Mouse (Mus musculus): ENCODE measurements around the gene Ewsr1. TPM values are rescaled to one million over a fixed set of nuclear protein-coding genes. Genes with fewer than 3 reads are reported as not detected.

Ewsr1 gene
- total and polyA plus RNA-seq, 3 experiments: 399 to 1,267 (median 418) TPM

DNA sequence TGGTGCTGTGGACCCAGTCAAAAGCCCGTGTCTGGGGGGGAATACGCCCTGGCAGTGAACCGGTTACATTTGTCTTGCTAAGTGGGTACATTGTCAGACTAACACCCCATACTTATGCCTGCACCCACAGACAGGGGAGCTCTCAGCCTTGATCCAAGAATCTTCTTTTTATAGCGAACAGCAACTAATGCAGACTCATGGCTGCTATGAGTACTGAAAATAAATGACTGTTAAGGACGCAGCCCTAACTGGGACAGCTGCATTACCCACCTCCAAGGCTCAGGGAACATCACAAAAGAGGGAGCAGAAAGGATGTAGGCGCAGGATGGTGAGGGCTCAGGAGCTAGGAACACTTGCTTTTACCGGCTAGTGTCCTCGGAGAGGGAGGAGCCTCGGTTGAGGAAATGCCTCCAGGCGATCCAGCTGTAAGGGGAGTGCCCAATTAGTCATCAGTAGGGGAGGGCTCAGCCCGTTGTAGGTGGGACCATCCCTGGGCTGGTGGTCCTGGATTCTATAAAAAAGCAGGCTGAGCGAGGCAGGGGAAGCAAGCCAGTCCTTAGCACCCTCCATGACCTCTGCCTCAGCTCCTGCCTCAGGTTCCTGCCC lies 52.6 kb downstream of the Ewsr1 start:
- Histone ChIP-seq H3K4me2 (ENCODE audit: insufficient read depth, low read depth, poor library complexity, severe bottlenecking) (no peak overlapping the region), H3K4me1 (ENCODE audit: control insufficient read depth in 1 of 2, insufficient read depth in 2 of 2) (peaks cover 4 to 16% of the 10 kb centered on the region in 2 experiments; a peak in 3 of 4 replicates), H3K27me3 (replicated peaks) (no peaks in the 10 kb centered on the region), H3K27ac (ENCODE audit: insufficient read depth, low read depth) (no peak overlapping the region), H3K79me2 (replicated peaks; ENCODE audit: control insufficient read depth, extremely low read depth, insufficient read depth, poor library complexity, severe bottlenecking) (no peaks in the 10 kb centered on the region), H3K4me3 (replicated peaks in 1 of 3; ENCODE audit: low read depth in 2 of 3, low read length in 2 of 3, poor library complexity in 1 of 3) (no peak overlapping the region), H3K9me3 (replicated peaks; ENCODE audit: low read length) (no peaks in the 10 kb centered on the region), H3K9ac (ENCODE audit: insufficient read depth, low read depth) (no peak overlapping the region), H3K36me3 (replicated peaks in 1 of 2; ENCODE audit: control insufficient read depth in 1 of 2, insufficient read depth in 1 of 2, low read length in 1 of 2) (peaks cover 14 to 20% of the 10 kb centered on the region in 2 experiments)
- dilution Hi-C loops (cut with MboI; ENCODE audit: extremely low pct_ligation_motif_present, extremely low pct_unique_long_range_greater_than_20kb, low sequenced_read_pairs): no loop called here
- in situ Hi-C loops (cut with MboI; ENCODE audit: low pct_ligation_motif_present, low pct_unique_long_range_greater_than_20kb, low sequenced_read_pairs): no loop called here
- TF ChIP-seq E2F4 (IDR thresholded peaks at IDR 0.05; ENCODE audit: insufficient replicate concordance, low read depth, low read length) (no peak), ZKSCAN1 (IDR thresholded peaks at IDR 0.05; ENCODE audit: borderline replicate concordance, low read depth, low read length) (no peak), CHD1 (IDR thresholded peaks at IDR 0.05; ENCODE audit: low read depth, low read length) (no peak), UBTF (IDR thresholded peaks at IDR 0.05; ENCODE audit: low read depth, low read length) (no peak), BHLHE40 (IDR thresholded peaks at IDR 0.05; ENCODE audit: low read depth, low read length) (no peak), USF2 (conservative IDR thresholded peaks at IDR 0.05; ENCODE audit: low read depth, low read length) (no peak), NRF1 (IDR thresholded peaks at IDR 0.05; ENCODE audit: low read depth, low read length) (no peak)
- no peak for DNase-seq (ENCODE audit: extremely low read depth)

DNA sequence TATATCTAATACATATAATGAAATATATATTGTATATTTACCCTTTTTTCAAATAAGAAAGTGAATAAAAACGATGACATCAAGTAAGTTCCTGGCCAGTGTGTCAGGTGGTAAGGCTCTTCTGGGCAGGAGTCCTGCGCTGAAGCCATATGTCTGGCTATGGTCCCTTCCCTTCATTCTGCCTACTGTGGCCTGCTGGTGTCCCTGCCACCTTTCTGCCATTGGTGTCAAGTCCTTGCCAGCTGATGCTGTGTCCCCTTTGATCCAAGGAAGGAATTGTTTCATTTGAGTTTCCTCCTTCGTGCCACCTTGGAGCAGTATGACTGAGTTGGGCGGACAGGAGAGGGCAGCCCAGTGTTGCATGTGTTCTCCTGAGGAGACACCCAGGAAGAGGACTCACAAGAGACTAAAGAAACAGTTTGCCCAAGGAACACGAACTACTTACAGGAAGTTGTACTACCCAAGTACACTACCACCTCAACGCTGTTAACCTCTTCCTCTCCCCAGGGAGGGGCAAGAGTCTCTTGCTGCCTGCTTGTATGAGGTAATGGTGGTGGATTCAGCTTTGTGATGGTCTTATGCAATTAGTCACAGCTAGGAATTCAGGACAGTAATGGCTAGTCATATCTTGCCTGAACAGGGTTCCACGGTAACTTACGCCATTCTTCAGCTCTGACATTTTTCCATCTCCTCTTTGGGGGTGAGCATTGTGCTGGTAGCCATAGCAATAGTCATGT lies 56.3 kb downstream of the Ewsr1 start:
- Histone ChIP-seq H3K4me3 (replicated peaks in 1 of 3; ENCODE audit: low read depth in 2 of 3, low read length in 2 of 3, poor library complexity in 1 of 3) (no peak overlapping the region), H3K4me2 (ENCODE audit: insufficient read depth, low read depth, poor library complexity, severe bottlenecking) (no peak overlapping the region), H3K9me3 (replicated peaks; ENCODE audit: low read length) (no peaks in the 10 kb centered on the region), H3K79me2 (replicated peaks; ENCODE audit: control insufficient read depth, extremely low read depth, insufficient read depth, poor library complexity, severe bottlenecking) (no peaks in the 10 kb centered on the region), H3K4me1 (ENCODE audit: control insufficient read depth in 1 of 2, insufficient read depth in 2 of 2) (peaks cover 4 to 8% of the 10 kb centered on the region in 2 experiments; a peak in 3 of 4 replicates), H3K27me3 (replicated peaks) (no peaks in the 10 kb centered on the region), H3K9ac (ENCODE audit: insufficient read depth, low read depth) (no peak overlapping the region), H3K27ac (ENCODE audit: insufficient read depth, low read depth) (no peak overlapping the region), H3K36me3 (replicated peaks in 1 of 2; ENCODE audit: control insufficient read depth in 1 of 2, insufficient read depth in 1 of 2, low read length in 1 of 2) (peaks cover 39 to 56% of the 10 kb centered on the region in 2 experiments)
- peak; percentile 55 for DNase-seq (ENCODE audit: extremely low read depth)
- TF ChIP-seq RAD21 (IDR thresholded peaks at IDR 0.05; ENCODE audit: low read depth, low read length) (no peak), MEF2A (IDR thresholded peaks at IDR 0.05; ENCODE audit: borderline replicate concordance, low read depth, low read length) (no peak), IRF4 (IDR thresholded peaks at IDR 0.05; ENCODE audit: low read depth, low read length) (no peak), ZKSCAN1 (IDR thresholded peaks at IDR 0.05; ENCODE audit: borderline replicate concordance, low read depth, low read length) (no peak), ZNF384 (IDR thresholded peaks at IDR 0.05; ENCODE audit: low read depth, low read length) (no peak), ETS1 (conservative IDR thresholded peaks at IDR 0.05; ENCODE audit: low read depth, low read length) (no peak), UBTF (IDR thresholded peaks at IDR 0.05; ENCODE audit: low read depth, low read length) (no peak), MAZ (IDR thresholded peaks at IDR 0.05; ENCODE audit: low read depth, low read length) (no peak), CHD1 (IDR thresholded peaks at IDR 0.05; ENCODE audit: low read depth, low read length) (no peak), USF1 (IDR thresholded peaks at IDR 0.05; ENCODE audit: low read depth, low read length) (no peak), POLR2A (IDR thresholded peaks at IDR 0.05; ENCODE audit: low read depth, low read length) (no peak), TBP (conservative IDR thresholded peaks at IDR 0.05; ENCODE audit: low read depth, low read length) (no peak), GABPA (IDR thresholded peaks at IDR 0.05; ENCODE audit: insufficient replicate concordance, low read depth, low read length) (no peak), USF2 (conservative IDR thresholded peaks at IDR 0.05; ENCODE audit: low read depth, low read length) (no peak), BHLHE40 (IDR thresholded peaks at IDR 0.05; ENCODE audit: low read depth, low read length) (no peak)
- dilution Hi-C loops (cut with MboI; ENCODE audit: extremely low pct_ligation_motif_present, extremely low pct_unique_long_range_greater_than_20kb, low sequenced_read_pairs) (no loop called here), in situ Hi-C loops (cut with MboI; ENCODE audit: low pct_ligation_motif_present, low pct_unique_long_range_greater_than_20kb, low sequenced_read_pairs) (no loop called here)
